Mouse (Mus musculus) MEL (cell line): ENCODE results near the gene Inpp5b. TPM values are rescaled to one million over a fixed set of nuclear protein-coding genes. Genes with fewer than 3 reads are reported as not detected.

ENCODE experiments used
- DNase-seq: peaks from one replicate; pipeline ENCODE4 v3.0.0; 2011; ENCODE audit warnings: low read depth, low spot score
- H3K27ac ChIP-seq: 2 replicates; pipeline ENCODE4 v1.5.1; 2012; ENCODE audit warnings: low read depth, mild to moderate bottlenecking, control low read depth, low read length, moderate library complexity; ENCODE audit not compliant: control insufficient read depth
- H3K27me3 ChIP-seq, 2 experiments: fragments of 150-350 bp in 1 of 2; sonication (generic) in 1 of 2; 2 replicates each; pipeline ENCODE4 v1.6.1; 2012; ENCODE audit warnings: low read length in 2 of 2, mild to moderate bottlenecking in 2 of 2, improper control_type of control experiment in 1 of 2, moderate library complexity in 1 of 2; ENCODE audit not compliant: insufficient read depth in 2 of 2, control insufficient read depth in 1 of 2
- H3K36me3 ChIP-seq, 2 experiments: 2 replicates each; pipeline ENCODE4 v1.6.1; 2012 to 2014; ENCODE audit warnings: low read length in 2 of 2, improper control_type of control experiment in 1 of 2, inconsistent platforms in 1 of 2, mild to moderate bottlenecking in 1 of 2; ENCODE audit not compliant: insufficient read depth in 2 of 2, control insufficient read depth in 1 of 2
- H3K4me1 ChIP-seq, 2 experiments: fragments of 150-350 bp in 1 of 2; sonication (generic) in 1 of 2; 2 replicates each; pipeline ENCODE4 v1.6.1; 2012; ENCODE audit warnings: low read length in 2 of 2, improper control_type of control experiment in 1 of 2, mild to moderate bottlenecking in 1 of 2; ENCODE audit not compliant: insufficient read depth in 2 of 2, control insufficient read depth in 1 of 2
- H3K4me3 ChIP-seq, 2 experiments: fragments of 150-350 bp in 1 of 2; sonication (generic) in 1 of 2; 2 replicates each; pipeline ENCODE4 v1.5.1; 2012; ENCODE audit warnings: low read depth in 2 of 2, low read length in 2 of 2, mild to moderate bottlenecking in 2 of 2, moderate library complexity in 2 of 2, control low read depth in 1 of 2, improper control_type of control experiment in 1 of 2; ENCODE audit not compliant: control insufficient read depth in 1 of 2, insufficient read depth in 1 of 2
- H3K79me2 ChIP-seq: 2 replicates; pipeline ENCODE4 v1.6.1; 2012; ENCODE audit warnings: mild to moderate bottlenecking, low read length, moderate library complexity; ENCODE audit not compliant: control insufficient read depth, poor library complexity, insufficient read depth
- H3K9ac ChIP-seq: 2 replicates; pipeline ENCODE4 v1.6.1; 2012; ENCODE audit warnings: low read depth, mild to moderate bottlenecking, control low read depth, low read length, moderate library complexity; ENCODE audit not compliant: control insufficient read depth, poor library complexity, severe bottlenecking
- H3K9me3 ChIP-seq: fragments of 150-350 bp; sonication (generic); replicated peaks from 2 replicates; pipeline ENCODE4 v1.6.1; 2012; ENCODE audit warnings: mild to moderate bottlenecking, low read length, improper control_type of control experiment, moderate library complexity; ENCODE audit not compliant: insufficient read depth
- BHLHE40 ChIP-seq: IDR thresholded peaks from 2 replicates; pipeline ENCODE4 v1.6.1; 2012; ENCODE audit warnings: low read depth, mild to moderate bottlenecking, inconsistent platforms, low read length, improper control_type of control experiment, borderline replicate concordance
- CHD1 ChIP-seq: IDR thresholded peaks from 2 replicates; pipeline ENCODE4 v1.6.1; 2012; ENCODE audit warnings: low read depth, mild to moderate bottlenecking, inconsistent platforms, low read length, improper control_type of control experiment
- CHD2 ChIP-seq: IDR thresholded peaks from 2 replicates; pipeline ENCODE4 v1.6.1; 2011; ENCODE audit warnings: low read length, improper control_type of control experiment
- E2F4 ChIP-seq: IDR thresholded peaks from 2 replicates; pipeline ENCODE4 v1.6.1; 2011; ENCODE audit warnings: low read depth, low read length, improper control_type of control experiment, borderline replicate concordance
- ELF1 ChIP-seq: IDR thresholded peaks from 2 replicates; pipeline ENCODE4 v1.6.1; 2014; ENCODE audit warnings: low read depth, mild to moderate bottlenecking, inconsistent platforms, low read length, improper control_type of control experiment, moderate library complexity
- ETS1 ChIP-seq: IDR thresholded peaks from 2 replicates; pipeline ENCODE4 v1.6.1; 2012; ENCODE audit warnings: low read depth, mild to moderate bottlenecking, inconsistent platforms, low read length, improper control_type of control experiment, moderate library complexity
- GABPA ChIP-seq: IDR thresholded peaks from 2 replicates; pipeline ENCODE4 v1.6.1; 2012; ENCODE audit warnings: low read depth, mild to moderate bottlenecking, inconsistent platforms, low read length, improper control_type of control experiment, moderate library complexity
- HCFC1 ChIP-seq: IDR thresholded peaks from 2 replicates; pipeline ENCODE4 v1.6.1; 2012; ENCODE audit warnings: low read depth, mild to moderate bottlenecking, inconsistent platforms, low read length, improper control_type of control experiment, moderate library complexity
- JUND ChIP-seq: IDR thresholded peaks from 2 replicates; pipeline ENCODE4 v1.6.1; 2011; ENCODE audit warnings: low read depth, mild to moderate bottlenecking, improper control_type of control experiment, low read length
- KAT2A ChIP-seq: conservative IDR thresholded peaks from 2 replicates; pipeline ENCODE4 v1.6.1; 2012; ENCODE audit warnings: low read depth, low read length, improper control_type of control experiment, inconsistent platforms
- MAX ChIP-seq: IDR thresholded peaks from 2 replicates; pipeline ENCODE4 v1.6.1; 2011; ENCODE audit warnings: low read length, improper control_type of control experiment
- MAZ ChIP-seq: IDR thresholded peaks from 2 replicates; pipeline ENCODE4 v1.6.1; 2012; ENCODE audit warnings: low read depth, mild to moderate bottlenecking, inconsistent platforms, low read length, improper control_type of control experiment
- MEF2A ChIP-seq: IDR thresholded peaks from 2 replicates; pipeline ENCODE4 v1.6.1; 2014; ENCODE audit warnings: low read depth, mild to moderate bottlenecking, inconsistent platforms, low read length, improper control_type of control experiment; ENCODE audit not compliant: poor library complexity, insufficient replicate concordance, severe bottlenecking; ENCODE audit errors: extremely low read depth
- MXI1 ChIP-seq: IDR thresholded peaks from 2 replicates; pipeline ENCODE4 v1.6.1; 2011; ENCODE audit warnings: mild to moderate bottlenecking, low read depth, low read length, improper control_type of control experiment
- MYB ChIP-seq: IDR thresholded peaks from 2 replicates; pipeline ENCODE4 v1.6.1; 2011; ENCODE audit warnings: mild to moderate bottlenecking, low read depth, low read length, improper control_type of control experiment
- MYC ChIP-seq: IDR thresholded peaks from 2 replicates; pipeline ENCODE4 v1.6.1; 2011; ENCODE audit warnings: low read depth, mild to moderate bottlenecking, low read length, improper control_type of control experiment, moderate library complexity
- NELFE ChIP-seq: IDR thresholded peaks from 2 replicates; pipeline ENCODE4 v1.6.1; 2011; ENCODE audit warnings: low read depth, low read length, improper control_type of control experiment
- NRF1 ChIP-seq: IDR thresholded peaks from 2 replicates; pipeline ENCODE4 v1.6.1; 2014; ENCODE audit warnings: low read depth, mild to moderate bottlenecking, inconsistent platforms, low read length, improper control_type of control experiment, moderate library complexity; ENCODE audit not compliant: poor library complexity, insufficient read depth, severe bottlenecking
- POLR2A ChIP-seq, 2 experiments: IDR thresholded peaks; 2 replicates each; pipeline ENCODE4 v1.6.1; 2011 to 2012; ENCODE audit warnings: low read length in 2 of 2, mild to moderate bottlenecking in 2 of 2, control low read depth in 1 of 2, improper control_type of control experiment in 1 of 2, low read depth in 1 of 2, moderate library complexity in 1 of 2; ENCODE audit not compliant: control insufficient read depth in 1 of 2, insufficient read depth in 1 of 2, poor library complexity in 1 of 2
- POLR2AphosphoS2 ChIP-seq: IDR thresholded peaks from 2 replicates; pipeline ENCODE4 v1.6.1; 2011; ENCODE audit warnings: low read length, improper control_type of control experiment
- POLR2AphosphoS5 ChIP-seq: IDR thresholded peaks from 2 replicates; pipeline ENCODE4 v1.6.1; 2012; ENCODE audit warnings: low read depth, borderline replicate concordance, mild to moderate bottlenecking, inconsistent platforms, low read length, moderate library complexity, mixed read lengths
- RAD21 ChIP-seq: IDR thresholded peaks from 2 replicates; pipeline ENCODE4 v1.6.1; 2011; ENCODE audit warnings: mild to moderate bottlenecking, low read depth, low read length, improper control_type of control experiment
- RCOR1 ChIP-seq: IDR thresholded peaks from 2 replicates; pipeline ENCODE4 v1.6.1; 2012; ENCODE audit warnings: low read depth, mild to moderate bottlenecking, inconsistent platforms, low read length, improper control_type of control experiment
- SIN3A ChIP-seq: IDR thresholded peaks from 2 replicates; pipeline ENCODE4 v1.6.1; 2012; ENCODE audit warnings: low read length, improper control_type of control experiment, inconsistent platforms
- SMC3 ChIP-seq: IDR thresholded peaks from 2 replicates; pipeline ENCODE4 v1.6.1; 2011; ENCODE audit warnings: low read depth, low read length, improper control_type of control experiment
- TBP ChIP-seq: IDR thresholded peaks from 2 replicates; pipeline ENCODE4 v1.8.0; 2011; ENCODE audit warnings: low read depth, low read length, improper control_type of control experiment
- TCF12 ChIP-seq: IDR thresholded peaks from 2 replicates; pipeline ENCODE4 v1.6.1; 2014; ENCODE audit warnings: low read depth, mild to moderate bottlenecking, inconsistent platforms, low read length, improper control_type of control experiment, moderate library complexity
- UBTF ChIP-seq: IDR thresholded peaks from 2 replicates; pipeline ENCODE4 v1.6.1; 2012; ENCODE audit warnings: low read depth, mild to moderate bottlenecking, inconsistent platforms, low read length, improper control_type of control experiment, moderate library complexity, borderline replicate concordance; ENCODE audit not compliant: insufficient read depth
- USF1 ChIP-seq: IDR thresholded peaks from 2 replicates; pipeline ENCODE4 v1.6.1; 2014; ENCODE audit warnings: low read depth, mild to moderate bottlenecking, inconsistent platforms, low read length, improper control_type of control experiment, moderate library complexity
- USF2 ChIP-seq, 2 experiments: IDR thresholded peaks; 2 replicates each; pipeline ENCODE4 v1.6.1; 2011 to 2012; ENCODE audit warnings: improper control_type of control experiment in 2 of 2, low read length in 2 of 2, borderline replicate concordance in 1 of 2, inconsistent platforms in 1 of 2, low read depth in 1 of 2, mild to moderate bottlenecking in 1 of 2; ENCODE audit not compliant: insufficient read depth in 1 of 2
- ZKSCAN1 ChIP-seq: IDR thresholded peaks from 2 replicates; pipeline ENCODE4 v1.6.1; 2012; ENCODE audit warnings: low read depth, mild to moderate bottlenecking, inconsistent platforms, low read length, improper control_type of control experiment, moderate library complexity
- ZMIZ1 ChIP-seq: IDR thresholded peaks from 2 replicates; pipeline ENCODE4 v1.6.1; 2012; ENCODE audit warnings: low read depth, mild to moderate bottlenecking, inconsistent platforms, low read length, improper control_type of control experiment, moderate library complexity
- ZNF384 ChIP-seq: IDR thresholded peaks from 2 replicates; pipeline ENCODE4 v1.6.1; 2012; ENCODE audit warnings: low read depth, mild to moderate bottlenecking, inconsistent platforms, low read length, improper control_type of control experiment
- polyA plus RNA-seq, 2 experiments: library from polyadenylated mRNA; stranded (reverse) in 1 of 2; unstranded in 1 of 2; fragments of >175 nt in 1 of 2; fragments of >200 nt in 1 of 2; gene quantifications; 2 replicates each; pipeline versions ENCODE4 v1.2.1 to v1.2.4; 2012; ENCODE audit warnings: low replicate concordance in 2 of 2, low read depth in 1 of 2; ENCODE audit not compliant: insufficient read length in 2 of 2, insufficient read depth in 1 of 2, missing spikeins in 1 of 2
- total RNA-seq: library from RNA; depleted of rRNA; stranded (reverse); fragments of 300-350 nt; gene quantifications from 2 replicates; pipeline ENCODE4 v1.2.3, GENCODE M21; 2012; rRNA removed

Gene Inpp5b
- total RNA-seq (27.7 and 28.6 TPM in 2 replicates), polyA plus RNA-seq (10 to 100 TPM in 1 of 2 experiments, not detected in 1; 52.5 TPM)

- Histone ChIP-seq H3K79me2 (no peaks in the 10 kb centered on the region; the same call in 1 of the 2 replicates), H3K27me3 (no peaks in the 10 kb centered on the region), H3K4me1 (peaks cover 0 to 2% of the 10 kb centered on the region in 2 experiments; a peak in 1 of 4 replicates), H3K27ac (peak within 1 kb of the TSS; percentile 59), H3K4me3 (peak within 1 kb of the TSS; percentile 74 to 88), H3K9me3 (no peaks in the 10 kb centered on the region), H3K9ac (peak within 1 kb of the TSS; percentile 73), H3K36me3 (no peaks in the 10 kb centered on the region; a peak in 1 of 4 replicates)
- DNase-seq: peak; percentile 88
- TF ChIP-seq MEF2A: no peak
- 0 out of 2 replicates have a peak, but pooled peaks have one; percentile 10 for TF ChIP-seq ETS1
- TF ChIP-seq ZNF384: no peak
- TF ChIP-seq POLR2AphosphoS2: peak; percentile 25; the same call in 1 of the 2 replicates
- peak; percentile 66; the same call in 1 of the 2 replicates for TF ChIP-seq ZMIZ1
- TF ChIP-seq KAT2A: peak; percentile 81
- no peak for TF ChIP-seq BHLHE40
- peak; percentile 24; the same call in 1 of the 2 replicates for TF ChIP-seq MYC
- peak; percentile 79 for TF ChIP-seq SIN3A
- TF ChIP-seq UBTF: no peak
- no peak; the same call in 1 of the 2 replicates for TF ChIP-seq MAZ
- no peak for TF ChIP-seq JUND
- TF ChIP-seq E2F4: no peak
- TF ChIP-seq POLR2AphosphoS5: no peak
- no peak for TF ChIP-seq RCOR1
- peak; percentile 64; the same call in 1 of the 2 replicates for TF ChIP-seq TBP
- TF ChIP-seq MAX: no peak
- TF ChIP-seq NELFE: peak; percentile 79
- TF ChIP-seq NRF1: no peak
- TF ChIP-seq TCF12: no peak
- TF ChIP-seq GABPA: no peak
- TF ChIP-seq USF1: peak; percentile 40; the same call in 1 of the 2 replicates
- TF ChIP-seq CHD2: no peak
- TF ChIP-seq ELF1: 0 out of 2 replicates have a peak, but pooled peaks have one; percentile 8
- peak; percentile 79 for TF ChIP-seq MXI1
- TF ChIP-seq ZKSCAN1: no peak
- TF ChIP-seq POLR2A (IDR thresholded peaks at IDR 0.05; ENCODE audit: control insufficient read depth in 1 of 2, insufficient read depth in 1 of 2, low read depth in 1 of 2, low read length in 2 of 2, poor library complexity in 1 of 2): peak; percentile 43 to 78; a peak in 2 of 4 replicates
- no peak; the same call in 1 of the 2 replicates for TF ChIP-seq RAD21
- TF ChIP-seq SMC3: no peak
- TF ChIP-seq USF2 (IDR thresholded peaks at IDR 0.05; ENCODE audit: borderline replicate concordance in 1 of 2, insufficient read depth in 1 of 2, low read depth in 1 of 2, low read length in 2 of 2): no peak
- no peak for TF ChIP-seq MYB
- TF ChIP-seq CHD1: no peak
- peak; percentile 98 for TF ChIP-seq HCFC1
Measured at GRCm38 (mm10) chr4:124741376-124742343, at the start of gene Inpp5b. TSS of gene Inpp5b (plus strand) at chr4:124741850.
